Mouse (Mus musculus) liver, embryonic 14.5 days (tissue): ENCODE results near the gene Zbtb11. TPM values are rescaled to one million over a fixed set of nuclear protein-coding genes. Genes with fewer than 3 reads are reported as not detected.

Experiments used
- ATAC-seq: fragments of 200-750 bp; cut with Nextera tagmentation; 2 replicates; pipeline ENCODE4 v1.8.0; 2017; ENCODE audit warnings: moderate number of reproducible peaks, mild to moderate bottlenecking, moderate library complexity; ENCODE audit not compliant: insufficient read depth
- DNase-seq, 3 experiments: peaks; one replicate each; pipeline ENCODE4 v3.0.0-alpha.2; 2012 to 2013; ENCODE audit warnings: low read depth in 3 of 3, low spot score in 3 of 3
- H3K27ac ChIP-seq: fragments of 300-500 bp; sonication (generic); 2 replicates; pipeline ENCODE4 v1.5.1; 2014; ENCODE audit warnings: moderate library complexity, mild to moderate bottlenecking, control low read depth, inconsistent platforms
- H3K27me3 ChIP-seq: fragments of 300-500 bp; sonication (generic); 2 replicates; pipeline ENCODE4 v1.6.1; 2014; ENCODE audit warnings: mild to moderate bottlenecking, low read length, moderate library complexity; ENCODE audit not compliant: control insufficient read depth, insufficient read depth
- H3K36me3 ChIP-seq: fragments of 300-500 bp; sonication (generic); replicated peaks from 2 replicates; pipeline ENCODE4 v1.6.1; 2014; ENCODE audit warnings: low read depth; ENCODE audit not compliant: control insufficient read depth, insufficient read depth
- H3K4me1 ChIP-seq, 2 experiments: fragments of 200-500 bp in 1 of 2; fragments of 300-500 bp in 1 of 2; sonication (generic) in 1 of 2; replicated peaks; 2 replicates each; pipeline ENCODE4 v1.6.1; 2012 to 2014; ENCODE audit warnings: antibody characterized with exemption in 1 of 2, inconsistent platforms in 1 of 2, low read length in 1 of 2; ENCODE audit not compliant: control insufficient read depth in 2 of 2, insufficient read depth in 2 of 2
- H3K4me2 ChIP-seq: fragments of 300-500 bp; sonication (generic); 2 replicates; pipeline ENCODE4 v1.6.1; 2014; ENCODE audit warnings: low read depth, mild to moderate bottlenecking, control low read depth, moderate library complexity
- H3K4me3 ChIP-seq, 2 experiments: fragments of 200-500 bp in 1 of 2; fragments of 300-500 bp in 1 of 2; sonication (generic) in 1 of 2; 2 replicates each; pipeline ENCODE4 v1.5.1; 2012 to 2014; ENCODE audit warnings: low read depth in 2 of 2, low read length in 2 of 2, mild to moderate bottlenecking in 2 of 2, control low read depth in 1 of 2, inconsistent platforms in 1 of 2, moderate library complexity in 1 of 2; ENCODE audit not compliant: insufficient read depth in 1 of 2
- H3K9ac ChIP-seq: fragments of 300-500 bp; sonication (generic); replicated peaks from 2 replicates; pipeline ENCODE4 v1.6.1; 2014; ENCODE audit warnings: mild to moderate bottlenecking, control low read depth, moderate library complexity
- H3K9me3 ChIP-seq: fragments of 300-500 bp; sonication (generic); 2 replicates; pipeline ENCODE4 v1.6.1; 2016; ENCODE audit warnings: low read length, mixed read lengths; ENCODE audit not compliant: control insufficient read depth
- CTCF ChIP-seq: IDR thresholded peaks from 2 replicates; pipeline ENCODE4 v1.5.1; 2016; ENCODE audit warnings: antibody characterized with exemption, low read depth, control low read depth
- EP300 ChIP-seq: IDR thresholded peaks from 2 replicates; pipeline ENCODE4 v1.6.1; 2016; ENCODE audit warnings: antibody characterized with exemption, low read depth
- WGBS: fragments of 180-500 bp; shearing (Covaris S2); extraction: QIAGEN DNeasy Blood & Tissue Kit; methylation state at CpG from one replicate; pipeline ENCODE4 v1.1.7; 2014; ENCODE audit not compliant: insufficient replicate concordance; 5-methylcytosine and 5-hydroxymethylcytosine counted together
- polyA plus RNA-seq, 2 experiments: library from polyadenylated mRNA; depleted of rRNA in 1 of 2; stranded (reverse) in 1 of 2; unstranded in 1 of 2; fragments of >200 nt; fragmentation: Nextera tagmentation in 1 of 2; extraction: Ambion mirVana in 1 of 2; gene quantifications; 2 replicates each; pipeline versions ENCODE4 v1.2.1 to v1.2.3; 2012 to 2014

The Zbtb11 gene
- polyA plus RNA-seq, 2 experiments = 5.1 to 8.4 TPM

DNA sequence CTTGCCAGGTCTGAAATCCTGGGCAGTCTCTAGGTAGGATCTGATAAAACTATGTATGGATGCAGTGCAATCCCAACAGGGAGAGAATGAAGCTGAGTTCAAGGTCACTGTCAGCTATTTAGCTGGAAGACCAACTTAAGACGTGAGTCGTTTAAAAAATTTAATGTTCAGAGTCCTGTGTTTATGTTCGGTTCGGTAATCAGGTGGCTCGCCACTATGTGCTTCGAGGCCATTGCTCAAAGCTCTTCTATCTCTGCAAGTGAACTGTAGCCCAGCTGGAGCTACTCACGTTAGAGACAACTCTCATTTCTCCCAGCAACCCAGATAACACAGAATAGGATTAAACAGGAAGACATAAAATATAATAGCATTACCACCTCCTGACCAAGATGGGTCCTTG, 40.4 kb downstream of the Zbtb11 start:
- H3K36me3 ChIP-seq = peaks cover 40% of the 10 kb centered on the region
- no peak overlapping the region for H3K4me2 ChIP-seq
- H3K4me3 ChIP-seq = no peak overlapping the region
- no peaks in the 10 kb centered on the region for H3K27me3 ChIP-seq
- H3K9ac ChIP-seq = no peak overlapping the region
- DNase-seq = no peak
- no peak for ATAC-seq
- H3K4me1 ChIP-seq = no peaks in the 10 kb centered on the region
- H3K9me3 ChIP-seq = no peaks in the 10 kb centered on the region
- no peak for TF ChIP-seq EP300
- no peak for TF ChIP-seq CTCF
- WGBS = 78% methylated on average over 7 of the region's 7 CpGs
- no peak overlapping the region for H3K27ac ChIP-seq

DNA sequence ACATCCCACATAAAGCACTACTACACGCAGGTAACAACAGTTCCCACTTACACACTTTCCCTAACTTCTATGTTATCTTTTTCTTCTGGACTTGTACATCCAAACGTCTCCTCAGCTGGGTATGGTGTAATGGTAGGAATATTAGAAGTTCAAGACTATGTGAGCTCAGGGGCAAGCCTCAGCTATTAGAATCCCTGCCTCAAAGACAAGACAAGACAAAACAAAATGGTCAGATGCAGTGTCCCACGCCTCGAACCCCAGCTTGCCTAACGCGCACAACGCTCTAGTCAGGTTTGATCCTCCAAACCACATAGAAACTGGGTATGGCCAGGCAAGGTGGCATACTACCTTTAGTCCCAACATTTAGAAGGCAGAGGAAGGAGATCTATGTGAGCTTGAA, 46.0 kb downstream of the Zbtb11 start:
- no peak for DNase-seq
- TF ChIP-seq EP300 (no peak), CTCF (no peak)
- no peak overlapping the region for H3K4me3 ChIP-seq
- no peak overlapping the region for H3K4me2 ChIP-seq
- no peaks in the 10 kb centered on the region for H3K27me3 ChIP-seq
- H3K9me3 ChIP-seq = no peaks in the 10 kb centered on the region
- no peaks in the 10 kb centered on the region for H3K4me1 ChIP-seq
- peaks cover 52% of the 10 kb centered on the region for H3K36me3 ChIP-seq
- 89% methylated on average over 7 of the region's 7 CpGs for WGBS
- no peak overlapping the region for H3K9ac ChIP-seq
- H3K27ac ChIP-seq = no peak overlapping the region
- ATAC-seq = no peak

GRCm38 (mm10) chr16:56027854-56028629, 54.4 kb downstream of the Zbtb11 start:
- Histone ChIP-seq H3K9ac (peak overlapping the region; percentile 94), H3K9me3 (no peaks in the 10 kb centered on the region), H3K4me2 (peak overlapping the region; percentile 76), H3K27me3 (no peaks in the 10 kb centered on the region), H3K4me1 (peaks cover 12 to 14% of the 10 kb centered on the region in 2 experiments), H3K4me3 (peak overlapping the region; percentile 94 to 99), H3K36me3 (peaks cover 22% of the 10 kb centered on the region), H3K27ac (peak overlapping the region; percentile 84)
- TF ChIP-seq CTCF (no peak), EP300 (no peak)
- ATAC-seq (no peak), DNase-seq (no peak)
- 27% methylated on average over 12 of the region's 12 CpGs for WGBS

GRCm38 (mm10) chr16:56028722-56029551, 55.3 kb downstream of the Zbtb11 start:
- TF ChIP-seq EP300 (peak; percentile 16; the same call in 1 of the 2 replicates), CTCF (no peak)
- Histone ChIP-seq H3K4me2 (peak overlapping the region; percentile 76), H3K4me3 (peak overlapping the region; percentile 94 to 99), H3K27me3 (no peaks in the 10 kb centered on the region), H3K36me3 (peaks cover 26% of the 10 kb centered on the region), H3K4me1 (peaks cover 12 to 14% of the 10 kb centered on the region in 2 experiments), H3K9ac (peak overlapping the region; percentile 94), H3K9me3 (no peaks in the 10 kb centered on the region), H3K27ac (peak overlapping the region; percentile 84)
- peak; percentile 51 to 58 (median 57) for DNase-seq
- under 1% methylated on average over 62 of the region's 62 CpGs for WGBS
- peak; percentile 91 for ATAC-seq

DNA sequence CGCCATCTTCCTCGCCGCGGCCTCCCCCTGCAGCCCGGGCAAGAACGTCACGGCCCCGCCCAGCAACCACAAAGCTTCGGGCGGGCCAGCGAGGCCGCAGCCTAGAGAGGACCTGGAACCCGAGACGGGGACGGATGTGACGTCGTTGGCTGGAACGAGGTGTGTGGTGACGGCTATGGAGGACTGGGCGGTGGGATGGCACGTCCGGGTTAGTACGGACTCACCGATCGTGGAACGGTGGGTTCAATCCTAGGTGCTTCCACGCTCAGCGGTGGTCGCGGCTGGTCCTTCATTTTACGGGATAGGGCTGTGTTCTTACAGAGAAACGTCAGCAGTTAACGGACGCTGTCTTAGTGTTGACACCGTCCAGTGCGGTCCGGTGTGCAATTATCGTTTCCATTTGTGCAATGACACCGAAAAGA, 56.0 kb downstream of the Zbtb11 start, which contains the start of gene Pcnp:
Gene Pcnp (minus strand): TSS at position 79 of the 422 bp plus-strand sequence.
- DNase-seq (peak; percentile 95 to 97 (median 96)), ATAC-seq (peak; percentile 99)
- Histone ChIP-seq H3K4me2 (peak within 1 kb of the TSS; percentile 89), H3K9me3 (no peaks in the 10 kb centered on the region), H3K27me3 (no peaks in the 10 kb centered on the region), H3K4me3 (peak within 1 kb of the TSS; percentile 94 to 99), H3K9ac (peak within 1 kb of the TSS; percentile 94), H3K36me3 (peaks cover 30% of the 10 kb centered on the region), H3K4me1 (peaks cover 12 to 14% of the 10 kb centered on the region in 2 experiments), H3K27ac (peak within 1 kb of the TSS; percentile 84)
- WGBS = under 1% methylated on average over 39 of the region's 39 CpGs
- TF ChIP-seq EP300 = no peak
- TF ChIP-seq CTCF = 0 out of 2 replicates have a peak, but pooled peaks have one; percentile 13
